Mouse (Mus musculus): ENCODE data around the gene Arhgef16. TPM values are rescaled to one million over a fixed set of nuclear protein-coding genes. Genes with fewer than 3 reads are reported as not detected.

Arhgef16 gene
- polyA plus RNA-seq, 1 experiment from 2014 or later: 4.9 TPM

Other genes with a start within 250 kb of the Arhgef16 start
- gene Trp73, start 161.5 kb downstream of the Arhgef16 start, polyA plus RNA-seq (2015; fragmentation: Nextera tagmentation; extraction: Ambion mirVana): 0.05 TPM in 1 of 2 replicates, not detected in the other
- gene Wrap73, start 159.3 kb downstream of the Arhgef16 start, polyA plus RNA-seq (2015; fragmentation: Nextera tagmentation; extraction: Ambion mirVana): 26.4 and 26.8 TPM in 2 replicates
- 149 and 154 TPM in 2 replicates for gene Tprgl, start 141.0 kb downstream of the Arhgef16 start, polyA plus RNA-seq (2015; fragmentation: Nextera tagmentation; extraction: Ambion mirVana)
- 1.4 and 2.1 TPM in 2 replicates for gene Megf6, start 130.9 kb downstream of the Arhgef16 start, polyA plus RNA-seq (2015; fragmentation: Nextera tagmentation; extraction: Ambion mirVana)
- not detected in 2 replicates for gene B230104I21Rik, start 34.5 kb upstream of the Arhgef16 start, polyA plus RNA-seq (2015; fragmentation: Nextera tagmentation; extraction: Ambion mirVana)